ENCODE assay signal across 29 mouse cellular contexts in the genomic region with DNA sequence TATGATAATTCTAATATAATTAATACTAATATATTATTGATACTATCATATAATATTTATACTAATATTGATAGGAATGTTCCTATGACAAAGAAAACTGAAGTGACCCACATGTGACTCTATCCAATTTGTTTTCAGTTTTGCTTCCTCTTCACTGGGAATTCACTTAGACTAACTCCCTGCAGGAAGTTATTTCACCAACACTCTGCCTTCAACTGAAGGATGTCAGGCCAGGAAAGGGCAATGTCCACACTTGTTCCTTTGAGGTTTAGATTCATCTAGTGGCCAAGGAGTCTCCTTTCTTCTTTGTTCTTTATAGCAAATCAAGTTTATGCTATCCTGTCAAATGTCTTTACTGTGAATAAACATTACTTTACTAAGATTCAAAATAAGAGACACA. TPM values are rescaled to one million over a fixed set of nuclear protein-coding genes. Genes with fewer than 3 reads are reported as not detected.
DNase-seq lines count a peak whose midpoint lies in the region; ATAC-seq and TF ChIP-seq lines count a peak whose summit lies in the region.
"Had no signal": no experiment of that assay in that cellular context is flagged by ENCODE, and none has a peak within 500 bp of the region (broad histone marks: within the 10 kb centered on the region; RNA-seq: fewer than 3 reads in every experiment).

No protein-coding gene starts in this region.

- H3K36me3 ChIP-seq in thymus, adult 2 months (ENCODE audit: control insufficient read depth, insufficient read depth, low read length), result no peaks in the 10 kb centered on the region
- no peaks in the 10 kb centered on the region; the same call in 1 of the 2 replicates for H3K36me3 ChIP-seq in intestine, embryonic 15.5 days

- no peak overlapping the region for H3K27ac ChIP-seq in thymus, adult 2 months (ENCODE audit: control insufficient read depth, insufficient read depth, low read length)
- H3K27ac ChIP-seq in intestine, embryonic 15.5 days, result no peak overlapping the region
- H3K27ac ChIP-seq: embryonic facial prominence, embryonic 13.5 days; embryonic facial prominence, embryonic 15.5 days; forebrain, embryonic 10.5 days; forebrain, embryonic 12.5 days had no signal

- peak; percentile 90 for ATAC-seq in granulocyte monocyte progenitor cell, adult 5-6 weeks (replicated peaks; ENCODE audit: poor library complexity, severe bottlenecking)
- 0 out of 2 replicates have a peak, but pooled peaks have one; percentile 27 for ATAC-seq in megakaryocyte, adult 5-6 weeks (ENCODE audit: poor library complexity, severe bottlenecking)
- no peak for ATAC-seq in intestine, embryonic 15.5 days
- ATAC-seq: activated CD4-positive, CD25-positive, alpha-beta regulatory T cell, adult 4 months; CD4-positive, CD25-positive, alpha-beta regulatory T cell, adult 4 months; forebrain, embryonic 14.5 days; forebrain, embryonic 16.5 days; Patski had no signal

- H3K27me3 ChIP-seq in thymus, adult 2 months (ENCODE audit: control insufficient read depth, insufficient read depth, low read length), result no peaks in the 10 kb centered on the region
- no peaks in the 10 kb centered on the region for H3K27me3 ChIP-seq in intestine, embryonic 15.5 days (replicated peaks)
- H3K27me3 ChIP-seq: CH12.LX; embryonic facial prominence, embryonic 13.5 days; embryonic facial prominence, embryonic 15.5 days; forebrain, embryonic 12.5 days; Patski had no signal

- H3K9ac ChIP-seq in intestine, embryonic 15.5 days, result no peak overlapping the region
- H3K9ac ChIP-seq: embryonic facial prominence, embryonic 13.5 days; embryonic facial prominence, embryonic 15.5 days; forebrain, embryonic 12.5 days had no signal

- peak; percentile 69 for DNase-seq in 416B (ENCODE audit: low read depth)
- no peak for DNase-seq in embryo, embryonic 10 days (ENCODE audit: low spot score)
- DNase-seq in thymus, adult 2 months, result no peak
- DNase-seq: adrenal gland, adult 8-10 months; adrenal gland, postnatal 14 days; adrenal gland, postnatal 36 days; B cell, adult 2 months; cerebellum, adult 11-12 months; cerebellum, adult 2 months; cerebellum, adult 9-10 months; cerebellum, postnatal 10 days; cerebellum, postnatal 25 days; embryo, embryonic 11 days had no signal

- H3K9me3 ChIP-seq in intestine, embryonic 15.5 days, result no peaks in the 10 kb centered on the region
- H3K9me3 ChIP-seq: embryonic facial prominence, embryonic 15.5 days had no signal

- H3K4me2 ChIP-seq in intestine, embryonic 15.5 days (replicated peaks), result no peak overlapping the region
- H3K4me2 ChIP-seq: embryonic facial prominence, embryonic 13.5 days; embryonic facial prominence, embryonic 15.5 days; forebrain, embryonic 12.5 days had no signal

- TF ChIP-seq POLR2A in thymus, adult 2 months (IDR thresholded peaks at IDR 0.05; ENCODE audit: control insufficient read depth, extremely low read depth, insufficient read depth, low read length, poor library complexity), result no peak

- peaks cover 8% of the 10 kb centered on the region for H3K4me1 ChIP-seq in thymus, adult 2 months (replicated peaks; ENCODE audit: control insufficient read depth, insufficient read depth, low read length)
- 0 out of 2 replicates have a peak, but pooled peaks cover 3% of the 10 kb centered on the region for H3K4me1 ChIP-seq in intestine, embryonic 15.5 days (replicated peaks)
- H3K4me1 ChIP-seq: embryonic facial prominence, embryonic 13.5 days; embryonic facial prominence, embryonic 15.5 days; forebrain, embryonic 10.5 days; forebrain, embryonic 12.5 days had no signal

- TF ChIP-seq CTCF in thymus, adult 2 months (IDR thresholded peaks at IDR 0.05; ENCODE audit: borderline replicate concordance, control insufficient read depth, extremely low read depth, insufficient read depth, low read length, poor library complexity), result no peak

- no peak overlapping the region for H3K4me3 ChIP-seq in thymus, adult 2 months (ENCODE audit: control insufficient read depth, insufficient read depth, low read length)
- no peak overlapping the region for H3K4me3 ChIP-seq in intestine, embryonic 15.5 days (replicated peaks)
- H3K4me3 ChIP-seq: embryonic facial prominence, embryonic 13.5 days; embryonic facial prominence, embryonic 15.5 days; erythroblast, embryonic 14.5 days; forebrain, embryonic 10.5 days; forebrain, embryonic 12.5 days had no signal

RNA-seq across cellular contexts. Expression of gene Gfi1, which starts 37.8 kb away (rescaled TPM):
- total RNA-seq in granulocyte monocyte progenitor cell, adult 5-6 weeks (2014; fragmentation: Nextera tagmentation), result 42.2 and 60.6 TPM in 2 replicates
- total RNA-seq in granulocyte monocyte progenitor cell, adult 5-6 weeks (2017), result 53.9 and 54.4 TPM in 2 replicates
- total RNA-seq in megakaryocyte, adult 5-6 weeks (2015), result 1.0 and 3.6 TPM in 2 replicates
- total RNA-seq in megakaryocyte, adult 5-6 weeks (2017), result 2.2 and 3.7 TPM in 2 replicates
- polyA plus RNA-seq in thymus, adult 2 months (2012; rRNA removed), result 191 and 219 TPM in 2 replicates
- polyA plus RNA-seq in intestine, embryonic 15.5 days (2015; fragmentation: Nextera tagmentation; extraction: Ambion mirVana), result 1.2 and 2.2 TPM in 2 replicates
- polyA plus RNA-seq: cerebellum, adult 2 months; cortical plate, adult 2 months; embryonic facial prominence, embryonic 11.5 days; embryonic facial prominence, embryonic 13.5 days; forebrain, embryonic 10.5 days; forebrain, embryonic 12.5 days; forebrain, embryonic 14.5 days; forebrain, embryonic 16.5 days had no signal

Comparison
In these comparisons a context has a peak if more than half of its experiments do, and no peak if none do; other contexts are left out.
1. RNA of gene Gfi1, which starts 37.8 kb away (total RNA-seq): 42.2 to 60.6 TPM in granulocyte monocyte progenitor cell, adult 5-6 weeks; 1.0 to 3.7 TPM in megakaryocyte, adult 5-6 weeks; every median in the first group is over 4 times any median in the second.